Mouse (Mus musculus): ENCODE measurements at regions not wholly inside any gene's neighbourhood (a gene's known extent, or its start where the extent isn't known, plus 50 kb on each side); places are given as distances from the start of the nearest gene placed in this dataset.
A peak's percentile ranks its signal among the peaks of the same experiment; 100 is the strongest.

DNA sequence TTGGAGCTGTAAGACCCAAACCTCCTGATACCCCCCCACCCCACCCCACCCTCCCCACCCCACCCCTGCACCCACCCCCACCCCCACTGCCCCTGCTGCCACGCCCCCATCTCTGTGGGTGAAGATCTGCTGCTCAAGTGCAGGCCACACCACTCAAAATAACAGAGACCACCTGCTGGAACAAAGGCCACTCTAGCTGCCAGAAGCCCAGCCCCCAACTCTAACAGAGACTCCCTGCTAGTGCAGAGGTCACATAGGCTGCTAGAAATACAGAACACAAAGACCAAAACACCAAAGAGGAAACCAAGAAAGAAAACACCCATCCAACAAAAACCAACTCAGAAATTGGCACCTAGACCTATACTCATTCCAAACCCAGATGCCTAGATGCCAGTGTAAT lies 58.9 kb downstream of the Olfr267 start:
- Histone ChIP-seq H3K36me3 (ENCODE audit: control insufficient read depth, insufficient read depth, low read length) (no peaks in the 10 kb centered on the region), H3K27me3 (ENCODE audit: control insufficient read depth, insufficient read depth, low read length) (no peaks in the 10 kb centered on the region), H3K4me1 (ENCODE audit: control insufficient read depth, insufficient read depth, low read length) (no peaks in the 10 kb centered on the region), H3K4me3 (ENCODE audit: insufficient read depth, low read depth, low read length) (no peak overlapping the region), H3K9ac (ENCODE audit: low read depth, low read length) (no peak overlapping the region), H3K27ac (replicated peaks; ENCODE audit: insufficient read depth, low read depth, low read length) (no peak overlapping the region), H3K79me2 (ENCODE audit: control insufficient read depth, insufficient read depth, low read length) (no peaks in the 10 kb centered on the region)
- DNase-seq (ENCODE audit: extremely low read depth, low read depth, low spot score): no peak
- WGBS: 41% methylated on average over 1 of the region's 1 CpGs
- no peak for TF ChIP-seq POLR2A (IDR thresholded peaks at IDR 0.05; ENCODE audit: extremely low read depth, insufficient read depth, low read length)
- TF ChIP-seq CTCF (IDR thresholded peaks at IDR 0.05; ENCODE audit: low read depth, low read length): no peak

DNA sequence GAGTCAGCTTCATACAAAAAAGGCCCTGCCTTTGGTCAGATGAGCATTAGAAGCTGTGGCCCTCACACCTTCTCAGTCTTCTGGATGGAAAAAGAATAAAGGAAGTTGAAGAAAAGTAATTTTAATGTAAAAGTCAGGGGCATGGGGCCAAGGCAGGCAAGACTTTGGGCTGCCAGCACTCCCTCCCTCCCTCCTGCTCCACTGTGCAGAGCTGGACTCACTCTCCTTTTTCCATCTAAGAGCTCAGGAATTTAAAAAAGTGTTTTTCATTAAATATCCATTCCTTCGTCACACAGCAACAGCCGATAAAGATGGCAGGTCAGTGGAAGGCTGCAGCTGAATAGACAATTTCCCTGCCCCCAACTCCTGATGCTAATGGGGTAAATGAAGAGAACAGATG lies 61.1 kb downstream of the Olfr267 start:
- no peaks in the 10 kb centered on the region for H3K4me1 ChIP-seq (ENCODE audit: control insufficient read depth, insufficient read depth, low read length)
- 80% methylated on average over 2 of the region's 2 CpGs for WGBS
- no peak overlapping the region for H3K27ac ChIP-seq (replicated peaks; ENCODE audit: insufficient read depth, low read depth, low read length)
- no peak overlapping the region for H3K9ac ChIP-seq (ENCODE audit: low read depth, low read length)
- H3K4me3 ChIP-seq (ENCODE audit: insufficient read depth, low read depth, low read length): no peak overlapping the region
- no peak for TF ChIP-seq POLR2A (IDR thresholded peaks at IDR 0.05; ENCODE audit: extremely low read depth, insufficient read depth, low read length)
- TF ChIP-seq CTCF (IDR thresholded peaks at IDR 0.05; ENCODE audit: low read depth, low read length): no peak
- no peaks in the 10 kb centered on the region for H3K79me2 ChIP-seq (ENCODE audit: control insufficient read depth, insufficient read depth, low read length)
- DNase-seq (ENCODE audit: extremely low read depth, low read depth, low spot score): no peak
- no peaks in the 10 kb centered on the region for H3K36me3 ChIP-seq (ENCODE audit: control insufficient read depth, insufficient read depth, low read length)
- no peaks in the 10 kb centered on the region for H3K27me3 ChIP-seq (ENCODE audit: control insufficient read depth, insufficient read depth, low read length)

DNA sequence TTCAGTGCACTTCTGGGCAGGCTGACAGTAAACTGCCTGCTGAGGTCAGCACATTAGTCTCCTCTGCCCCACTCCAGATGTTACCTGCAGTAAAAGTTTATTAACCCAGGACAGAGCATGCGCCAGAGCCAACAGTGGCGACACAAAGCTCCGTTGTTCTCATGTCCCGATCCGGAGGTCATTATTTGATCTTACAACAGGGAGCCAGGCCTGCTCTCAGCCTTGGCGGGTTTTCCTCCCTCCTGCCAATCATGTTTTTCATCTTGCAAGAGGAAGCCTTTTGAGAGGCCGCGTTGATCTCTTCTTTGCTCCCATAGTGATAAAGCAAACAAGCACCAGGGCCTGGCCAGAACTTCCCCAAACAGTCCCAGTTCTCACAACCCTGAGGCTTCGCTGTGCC lies 64.7 kb downstream of the Olfr267 start:
- Histone ChIP-seq H3K4me1 (ENCODE audit: control insufficient read depth, insufficient read depth, low read length) (no peaks in the 10 kb centered on the region), H3K36me3 (ENCODE audit: control insufficient read depth, insufficient read depth, low read length) (no peaks in the 10 kb centered on the region), H3K27me3 (ENCODE audit: control insufficient read depth, insufficient read depth, low read length) (no peaks in the 10 kb centered on the region), H3K79me2 (ENCODE audit: control insufficient read depth, insufficient read depth, low read length) (no peaks in the 10 kb centered on the region), H3K4me3 (ENCODE audit: insufficient read depth, low read depth, low read length) (no peak overlapping the region), H3K27ac (replicated peaks; ENCODE audit: insufficient read depth, low read depth, low read length) (no peak overlapping the region), H3K9ac (ENCODE audit: low read depth, low read length) (no peak overlapping the region)
- no peak for TF ChIP-seq CTCF (IDR thresholded peaks at IDR 0.05; ENCODE audit: low read depth, low read length)
- DNase-seq (ENCODE audit: extremely low read depth, low read depth, low spot score): peak; percentile 0
- WGBS: 35% methylated on average over 9 of the region's 9 CpGs

DNA sequence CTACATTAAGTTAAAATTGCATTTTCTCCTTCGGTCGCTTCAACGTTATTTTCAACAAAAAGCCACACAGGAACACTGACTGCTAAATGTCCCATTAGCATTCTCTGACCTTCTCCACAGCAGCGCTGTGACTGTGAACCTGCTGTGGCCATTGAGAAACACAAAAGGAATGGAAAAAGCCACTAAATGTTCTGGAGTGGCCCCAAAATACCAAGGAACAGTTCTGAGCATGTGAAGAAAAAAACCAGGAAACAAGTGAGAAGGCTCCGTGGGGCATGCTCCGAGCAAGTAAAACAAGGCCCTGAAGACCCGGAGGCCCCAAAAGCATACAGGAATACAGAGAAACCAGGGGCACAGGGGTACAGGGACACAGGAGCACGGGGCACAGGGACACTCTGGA lies 66.8 kb downstream of the Olfr267 start:
- TF ChIP-seq CTCF (IDR thresholded peaks at IDR 0.05; ENCODE audit: low read depth, low read length) (no peak), POLR2A (IDR thresholded peaks at IDR 0.05; ENCODE audit: extremely low read depth, insufficient read depth, low read length) (no peak)
- Histone ChIP-seq H3K79me2 (ENCODE audit: control insufficient read depth, insufficient read depth, low read length) (no peaks in the 10 kb centered on the region), H3K4me3 (ENCODE audit: insufficient read depth, low read depth, low read length) (no peak overlapping the region), H3K27me3 (ENCODE audit: control insufficient read depth, insufficient read depth, low read length) (no peaks in the 10 kb centered on the region), H3K36me3 (ENCODE audit: control insufficient read depth, insufficient read depth, low read length) (no peaks in the 10 kb centered on the region), H3K27ac (replicated peaks; ENCODE audit: insufficient read depth, low read depth, low read length) (no peak overlapping the region), H3K4me1 (ENCODE audit: control insufficient read depth, insufficient read depth, low read length) (no peaks in the 10 kb centered on the region), H3K9ac (ENCODE audit: low read depth, low read length) (no peak overlapping the region)
- 87% methylated on average over 8 of the region's 8 CpGs for WGBS
- no peak for DNase-seq (ENCODE audit: extremely low read depth, low read depth, low spot score)

DNA sequence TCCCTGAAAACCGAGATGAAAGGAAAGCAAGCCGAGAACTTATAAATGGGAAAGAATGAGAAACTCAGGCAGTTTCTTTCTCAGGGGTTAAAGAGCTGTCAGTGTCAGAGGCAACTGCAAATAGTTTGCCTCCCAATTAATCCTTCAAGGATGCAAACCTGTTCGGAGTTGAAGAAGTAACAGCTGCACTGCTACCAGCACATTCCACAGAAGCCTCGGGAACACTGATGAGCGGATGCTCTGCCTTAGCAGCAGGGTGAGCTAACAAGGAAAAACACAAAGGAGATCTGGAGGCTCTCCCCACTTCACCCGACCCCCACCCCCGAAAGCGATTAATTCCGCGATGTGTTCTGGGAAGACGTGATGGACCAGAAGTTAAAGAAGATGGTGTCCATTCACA lies 71.1 kb downstream of the Olfr267 start:
- H3K27ac ChIP-seq (replicated peaks; ENCODE audit: insufficient read depth, low read depth, low read length): no peak overlapping the region
- TF ChIP-seq POLR2A (IDR thresholded peaks at IDR 0.05; ENCODE audit: extremely low read depth, insufficient read depth, low read length) (no peak), CTCF (IDR thresholded peaks at IDR 0.05; ENCODE audit: low read depth, low read length) (no peak)
- no peaks in the 10 kb centered on the region for H3K36me3 ChIP-seq (ENCODE audit: control insufficient read depth, insufficient read depth, low read length)
- no peaks in the 10 kb centered on the region for H3K4me1 ChIP-seq (ENCODE audit: control insufficient read depth, insufficient read depth, low read length)
- H3K79me2 ChIP-seq (ENCODE audit: control insufficient read depth, insufficient read depth, low read length): no peaks in the 10 kb centered on the region
- no peaks in the 10 kb centered on the region for H3K27me3 ChIP-seq (ENCODE audit: control insufficient read depth, insufficient read depth, low read length)
- DNase-seq (ENCODE audit: extremely low read depth, low read depth, low spot score): no peak
- WGBS: 64% methylated on average over 11 of the region's 11 CpGs
- H3K4me3 ChIP-seq (ENCODE audit: insufficient read depth, low read depth, low read length): no peak overlapping the region
- no peak overlapping the region for H3K9ac ChIP-seq (ENCODE audit: low read depth, low read length)

DNA sequence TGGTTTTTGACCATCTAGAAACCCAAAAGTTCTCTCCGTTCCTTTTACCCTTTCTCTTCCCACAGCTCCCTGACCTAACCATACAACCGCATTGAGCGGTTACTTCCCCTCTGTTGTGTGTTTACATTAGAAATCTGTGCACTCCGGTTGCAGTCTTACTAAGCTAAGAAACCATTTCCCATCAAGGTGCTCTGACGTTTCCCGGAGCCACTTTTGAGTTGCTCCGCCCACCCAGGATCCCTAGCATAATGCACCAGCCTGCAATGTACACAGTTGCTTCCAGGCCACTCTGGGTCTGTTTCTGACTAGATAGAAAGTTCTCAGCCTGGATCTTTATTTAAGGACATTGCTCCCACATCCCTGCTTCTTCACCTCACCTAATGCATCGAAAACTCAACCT lies 71.7 kb downstream of the Olfr267 start:
- H3K36me3 ChIP-seq (ENCODE audit: control insufficient read depth, insufficient read depth, low read length): no peaks in the 10 kb centered on the region
- no peak for TF ChIP-seq CTCF (IDR thresholded peaks at IDR 0.05; ENCODE audit: low read depth, low read length)
- TF ChIP-seq POLR2A (IDR thresholded peaks at IDR 0.05; ENCODE audit: extremely low read depth, insufficient read depth, low read length): no peak
- no peak overlapping the region for H3K9ac ChIP-seq (ENCODE audit: low read depth, low read length)
- no peak overlapping the region for H3K4me3 ChIP-seq (ENCODE audit: insufficient read depth, low read depth, low read length)
- 70% methylated on average over 8 of the region's 8 CpGs for WGBS
- DNase-seq (ENCODE audit: extremely low read depth, low read depth, low spot score): no peak
- no peaks in the 10 kb centered on the region for H3K79me2 ChIP-seq (ENCODE audit: control insufficient read depth, insufficient read depth, low read length)
- no peak overlapping the region for H3K27ac ChIP-seq (replicated peaks; ENCODE audit: insufficient read depth, low read depth, low read length)
- no peaks in the 10 kb centered on the region for H3K27me3 ChIP-seq (ENCODE audit: control insufficient read depth, insufficient read depth, low read length)
- no peaks in the 10 kb centered on the region for H3K4me1 ChIP-seq (ENCODE audit: control insufficient read depth, insufficient read depth, low read length)

All from liver, adult 2 months (tissue).